Mouse (Mus musculus) mesoderm, embryonic 11.5 days (tissue): ENCODE measurements around the gene Tmprss9.
"Not testable (repeated sequence)": the region's sequence is repeated elsewhere in the genome, so short reads cannot be mapped to it uniquely, and the experiment has no call there.

Experiments
- DNase-seq: peaks from one replicate; pipeline ENCODE4 v3.0.0-alpha.2; 2012; ENCODE audit warnings: low read depth, low spot score

Gene Tmprss9

GRCm38 (mm10) chr10:80871581-80871980, at the start of gene Tmprss9:
Tmprss9 (plus strand) TSS chr10:80871848.
- DNase-seq, result no peak

GRCm38 (mm10) chr10:80821991-80822390, 49.7 kb upstream of the Tmprss9 start:
- DNase-seq, result no peak

- DNase-seq, result no peak
Observed at GRCm38 (mm10) chr10:80822528-80822927, 49.1 kb upstream of the Tmprss9 start.

- no peak for DNase-seq
Observed at GRCm38 (mm10) chr10:80823316-80823715, 48.3 kb upstream of the Tmprss9 start.

GRCm38 (mm10) chr10:80823847-80824643, 47.6 kb upstream of the Tmprss9 start:
- no peak for DNase-seq

- DNase-seq, result no peak
Observed at GRCm38 (mm10) chr10:80824827-80825226, 46.8 kb upstream of the Tmprss9 start.

- DNase-seq, result peak; percentile 99
Observed at GRCm38 (mm10) chr10:80826151-80827062, 45.2 kb upstream of the Tmprss9 start, which contains the start of gene Oaz1. Oaz1 (plus strand) TSS chr10:80826656.

- DNase-seq, result no peak
Observed at GRCm38 (mm10) chr10:80827063-80827869, 44.4 kb upstream of the Tmprss9 start.

- no peak for DNase-seq
Observed at GRCm38 (mm10) chr10:80827870-80828420, 43.7 kb upstream of the Tmprss9 start.

- not testable (repeated sequence) for DNase-seq
Observed at GRCm38 (mm10) chr10:80828587-80828986, 43.1 kb upstream of the Tmprss9 start.

- DNase-seq, result no peak
Observed at GRCm38 (mm10) chr10:80829359-80830278, 42.0 kb upstream of the Tmprss9 start.

GRCm38 (mm10) chr10:80831136-80831535, 40.5 kb upstream of the Tmprss9 start:
- peak; percentile 84 for DNase-seq

- DNase-seq, result no peak
Observed at GRCm38 (mm10) chr10:80832818-80833217, 38.8 kb upstream of the Tmprss9 start.

- DNase-seq, result no peak
Observed at GRCm38 (mm10) chr10:80835617-80836016, 36.0 kb upstream of the Tmprss9 start.

- DNase-seq, result no peak
Observed at GRCm38 (mm10) chr10:80836949-80837379, 34.7 kb upstream of the Tmprss9 start.

GRCm38 (mm10) chr10:80837827-80838226, 33.8 kb upstream of the Tmprss9 start:
- no peak for DNase-seq

- no peak for DNase-seq
Observed at GRCm38 (mm10) chr10:80838346-80838912, 33.2 kb upstream of the Tmprss9 start.

GRCm38 (mm10) chr10:80839848-80840247, 31.8 kb upstream of the Tmprss9 start:
- DNase-seq, result no peak

GRCm38 (mm10) chr10:80841685-80842084, 30.0 kb upstream of the Tmprss9 start:
- DNase-seq, result no peak

- DNase-seq, result no peak
Observed at GRCm38 (mm10) chr10:80842334-80842733, 29.3 kb upstream of the Tmprss9 start.
